9 mouse cellular contexts compared by ENCODE assay signal in the genomic region with DNA sequence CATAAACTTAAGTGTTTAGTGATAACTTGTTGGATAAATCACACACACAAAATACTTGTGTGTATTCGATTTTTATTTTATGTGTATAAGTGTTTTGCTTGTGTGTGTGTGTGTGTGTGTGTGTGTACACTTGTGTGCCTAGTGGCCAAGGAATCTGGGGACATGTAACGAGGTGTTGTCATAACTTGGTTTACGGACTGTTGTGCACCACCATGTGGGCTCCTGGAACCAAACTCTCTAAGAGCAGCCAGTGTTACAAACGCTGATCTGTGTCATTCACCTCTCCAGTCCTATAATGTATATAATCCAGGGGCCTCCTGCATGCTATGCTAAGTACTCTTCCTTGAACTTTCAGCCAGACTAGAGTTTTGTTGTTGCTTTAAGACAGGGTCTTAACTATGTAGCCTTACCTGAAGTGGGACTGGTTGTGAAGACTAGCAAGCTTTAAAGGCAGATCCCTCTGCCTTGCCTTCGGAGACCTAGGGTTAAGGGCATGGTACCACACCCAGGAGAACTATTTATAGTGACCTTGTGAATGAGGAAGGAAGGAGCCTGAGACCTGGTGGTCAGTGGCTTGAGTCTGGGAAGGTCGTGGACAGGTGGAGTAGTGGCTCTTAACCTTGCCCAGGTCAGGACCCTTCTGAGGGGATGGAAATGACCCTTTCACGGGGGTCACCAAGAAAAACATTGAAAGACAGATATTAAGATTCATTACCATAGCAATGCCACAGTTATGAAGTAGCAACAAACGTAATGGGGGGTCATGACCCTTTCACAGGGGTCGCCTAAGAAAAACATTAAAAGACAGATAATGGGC. TPM values are rescaled to one million over a fixed set of nuclear protein-coding genes. Genes with fewer than 3 reads are reported as not detected.
DNase-seq lines count a peak whose midpoint lies in the region; ATAC-seq and TF ChIP-seq lines count a peak whose summit lies in the region.
"Had no signal": no experiment of that assay in that cellular context is flagged by ENCODE, and none has a peak within 500 bp of the region (broad histone marks: within the 10 kb centered on the region; RNA-seq: fewer than 3 reads in every experiment).

No protein-coding gene starts in this region.

- H3K36me3 ChIP-seq in midbrain, embryonic 10.5 days: peaks cover 64% of the 10 kb centered on the region
- peaks cover 10% of the 10 kb centered on the region; the same call in 1 of the 2 replicates for H3K36me3 ChIP-seq in midbrain, embryonic 15.5 days (replicated peaks)
- peaks cover 66% of the 10 kb centered on the region for H3K36me3 ChIP-seq in limb, embryonic 10.5 days
- H3K36me3 ChIP-seq in stomach, embryonic 15.5 days: peaks cover 32% of the 10 kb centered on the region

- H3K27ac ChIP-seq in midbrain, embryonic 10.5 days (replicated peaks): 0 out of 2 replicates have a peak overlapping the region, but pooled peaks have one; percentile 98
- no peak overlapping the region for H3K27ac ChIP-seq in midbrain, embryonic 15.5 days
- no peak overlapping the region for H3K27ac ChIP-seq in limb, embryonic 10.5 days
- no peak overlapping the region for H3K27ac ChIP-seq in stomach, embryonic 15.5 days
- no peak overlapping the region for H3K27ac ChIP-seq in layer of hippocampus, adult 2 months

- TF ChIP-seq CTCF in layer of hippocampus, adult 2 months (conservative IDR thresholded peaks at IDR 0.05): no peak

- 84% methylated on average over 9 of the region's 9 CpGs for WGBS in midbrain, embryonic 10.5 days
- WGBS in midbrain, embryonic 15.5 days: 79% methylated on average over 9 of the region's 9 CpGs
- WGBS in limb, embryonic 10.5 days: 74% methylated on average over 9 of the region's 9 CpGs
- 46% methylated on average over 9 of the region's 9 CpGs for WGBS in stomach, embryonic 15.5 days

- no peaks in the 10 kb centered on the region for H3K9me3 ChIP-seq in midbrain, embryonic 10.5 days (replicated peaks)
- H3K9me3 ChIP-seq in midbrain, embryonic 15.5 days: no peaks in the 10 kb centered on the region
- no peaks in the 10 kb centered on the region for H3K9me3 ChIP-seq in limb, embryonic 10.5 days (replicated peaks)
- H3K9me3 ChIP-seq in stomach, embryonic 15.5 days: no peaks in the 10 kb centered on the region

- intact Hi-C loops in gastrocnemius, postnatal 36 days (cut with DNase I): no loop called here

- peak overlapping the region; percentile 86 for H3K4me3 ChIP-seq in midbrain, embryonic 10.5 days
- H3K4me3 ChIP-seq in midbrain, embryonic 15.5 days: no peak overlapping the region
- peak overlapping the region; percentile 84 for H3K4me3 ChIP-seq in limb, embryonic 10.5 days
- H3K4me3 ChIP-seq in stomach, embryonic 15.5 days (replicated peaks): peak overlapping the region; percentile 71
- H3K4me3 ChIP-seq in layer of hippocampus, adult 2 months: no peak overlapping the region

- peaks cover 56% of the 10 kb centered on the region for H3K4me1 ChIP-seq in midbrain, embryonic 10.5 days
- H3K4me1 ChIP-seq in midbrain, embryonic 15.5 days: peaks cover 29% of the 10 kb centered on the region
- peaks cover 37% of the 10 kb centered on the region for H3K4me1 ChIP-seq in limb, embryonic 10.5 days
- H3K4me1 ChIP-seq in stomach, embryonic 15.5 days: peaks cover 32% of the 10 kb centered on the region

- no peaks in the 10 kb centered on the region for H3K27me3 ChIP-seq in midbrain, embryonic 10.5 days (ENCODE audit: low read depth, poor library complexity, severe bottlenecking)
- H3K27me3 ChIP-seq in midbrain, embryonic 15.5 days (replicated peaks): no peaks in the 10 kb centered on the region
- H3K27me3 ChIP-seq in limb, embryonic 10.5 days (ENCODE audit: low read depth, poor library complexity, severe bottlenecking): no peaks in the 10 kb centered on the region
- no peaks in the 10 kb centered on the region for H3K27me3 ChIP-seq in stomach, embryonic 15.5 days (replicated peaks)

- no peak overlapping the region for H3K4me2 ChIP-seq in midbrain, embryonic 15.5 days
- peak overlapping the region; percentile 90 for H3K4me2 ChIP-seq in stomach, embryonic 15.5 days

- peak; percentile 20 for DNase-seq in cerebellum, adult 9-11 months
- no peak for DNase-seq in cerebellum, adult 9-10 months
- no peak for DNase-seq in midbrain, embryonic 10.5 days (ENCODE audit: low spot score)
- DNase-seq in limb, embryonic 10.5 days (ENCODE audit: low spot score): no peak
- DNase-seq in layer of hippocampus, adult 2 months (ENCODE audit: low spot score in 2 of 2): no peak
- DNase-seq in gastrocnemius, postnatal 36 days: no peak
- DNase-seq: gastrocnemius, adult 2 months had no signal

- H3K9ac ChIP-seq in midbrain, embryonic 15.5 days: no peak overlapping the region; the same call in 1 of the 2 replicates
- 0 out of 2 replicates have a peak overlapping the region, but pooled peaks have one; percentile 2 for H3K9ac ChIP-seq in stomach, embryonic 15.5 days

- no peak for ATAC-seq in midbrain, embryonic 15.5 days (replicated peaks)
- no peak for ATAC-seq in stomach, embryonic 15.5 days (ENCODE audit: insufficient read depth, low FRiP score, low read depth)

RNA-seq across cellular contexts. Expression of gene Vars, which starts 2.4 kb away (rescaled TPM):
- 177 and 210 TPM in 2 replicates for polyA plus RNA-seq in midbrain, embryonic 10.5 days (2016; fragmentation: Nextera tagmentation; extraction: Ambion mirVana)
- polyA plus RNA-seq in midbrain, embryonic 15.5 days (2015; fragmentation: Nextera tagmentation; extraction: Ambion mirVana): 63.1 and 70.2 TPM in 2 replicates
- polyA plus RNA-seq in limb, embryonic 10.5 days (2016; fragmentation: Nextera tagmentation; extraction: Ambion mirVana): 222 and 267 TPM in 2 replicates
- polyA plus RNA-seq in stomach, embryonic 15.5 days (2015; fragmentation: Nextera tagmentation; extraction: Ambion mirVana): 119 and 124 TPM in 2 replicates
- 10 to 100 TPM; 48.2 to 55.1 TPM for total RNA-seq in layer of hippocampus, adult 2 months (2021)
- total RNA-seq in gastrocnemius, postnatal 36 days (2021): 10 to 100 TPM; 29.3 to 31.8 TPM

RNA-seq across cellular contexts. Expression of gene Vwa7, which starts 13.1 kb away (rescaled TPM):
- polyA plus RNA-seq in midbrain, embryonic 10.5 days (2016; fragmentation: Nextera tagmentation; extraction: Ambion mirVana): 0.19 and 0.28 TPM in 2 replicates
- polyA plus RNA-seq in midbrain, embryonic 15.5 days (2015; fragmentation: Nextera tagmentation; extraction: Ambion mirVana): 0.06 and 0.15 TPM in 2 replicates
- 0.15 and 0.23 TPM in 2 replicates for polyA plus RNA-seq in limb, embryonic 10.5 days (2016; fragmentation: Nextera tagmentation; extraction: Ambion mirVana)
- polyA plus RNA-seq in stomach, embryonic 15.5 days (2015; fragmentation: Nextera tagmentation; extraction: Ambion mirVana): 0.31 TPM in 2 replicates
- total RNA-seq in layer of hippocampus, adult 2 months (2021): under 1 TPM; 0.20 to 0.26 TPM
- 10 to 100 TPM; 11.3 to 12.8 TPM for total RNA-seq in gastrocnemius, postnatal 36 days (2021)

RNA-seq across cellular contexts. Expression of gene Lsm2, which starts 21.6 kb away (rescaled TPM):
- polyA plus RNA-seq in midbrain, embryonic 10.5 days (2016; fragmentation: Nextera tagmentation; extraction: Ambion mirVana): 307 and 337 TPM in 2 replicates
- 103 and 111 TPM in 2 replicates for polyA plus RNA-seq in midbrain, embryonic 15.5 days (2015; fragmentation: Nextera tagmentation; extraction: Ambion mirVana)
- 320 and 365 TPM in 2 replicates for polyA plus RNA-seq in limb, embryonic 10.5 days (2016; fragmentation: Nextera tagmentation; extraction: Ambion mirVana)
- polyA plus RNA-seq in stomach, embryonic 15.5 days (2015; fragmentation: Nextera tagmentation; extraction: Ambion mirVana): 175 and 182 TPM in 2 replicates
- 10 to 100 TPM; 15.9 to 21.8 TPM for total RNA-seq in layer of hippocampus, adult 2 months (2021)
- 10 to 100 TPM; 13.1 to 15.3 TPM for total RNA-seq in gastrocnemius, postnatal 36 days (2021)

RNA-seq across cellular contexts. Expression of gene Sapcd1, which starts 24.6 kb away (rescaled TPM):
- polyA plus RNA-seq in midbrain, embryonic 10.5 days (2016; fragmentation: Nextera tagmentation; extraction: Ambion mirVana): 7.1 and 7.7 TPM in 2 replicates
- 2.5 and 2.7 TPM in 2 replicates for polyA plus RNA-seq in midbrain, embryonic 15.5 days (2015; fragmentation: Nextera tagmentation; extraction: Ambion mirVana)
- polyA plus RNA-seq in limb, embryonic 10.5 days (2016; fragmentation: Nextera tagmentation; extraction: Ambion mirVana): 1.2 and 1.4 TPM in 2 replicates
- polyA plus RNA-seq in stomach, embryonic 15.5 days (2015; fragmentation: Nextera tagmentation; extraction: Ambion mirVana): 13.2 and 14.8 TPM in 2 replicates
- under 1 TPM in 1 of 2 experiments, not detected in 1; 0.67 TPM for total RNA-seq in layer of hippocampus, adult 2 months (2021)
- total RNA-seq in gastrocnemius, postnatal 36 days (2021): not detected
- total RNA-seq: gastrocnemius, adult 2 months had no signal

RNA-seq across cellular contexts. Expression of gene Hspa1l, which starts 30.7 kb away (rescaled TPM):
- polyA plus RNA-seq in midbrain, embryonic 10.5 days (2016; fragmentation: Nextera tagmentation; extraction: Ambion mirVana): 0.71 and 0.81 TPM in 2 replicates
- 1.2 and 1.5 TPM in 2 replicates for polyA plus RNA-seq in midbrain, embryonic 15.5 days (2015; fragmentation: Nextera tagmentation; extraction: Ambion mirVana)
- polyA plus RNA-seq in limb, embryonic 10.5 days (2016; fragmentation: Nextera tagmentation; extraction: Ambion mirVana): 0.58 and 0.85 TPM in 2 replicates
- polyA plus RNA-seq in stomach, embryonic 15.5 days (2015; fragmentation: Nextera tagmentation; extraction: Ambion mirVana): 0.49 and 0.89 TPM in 2 replicates
- total RNA-seq in layer of hippocampus, adult 2 months (2021): under 1 TPM; 0.44 to 0.49 TPM
- 10 to 100 TPM; 18.6 to 23.2 TPM for total RNA-seq in gastrocnemius, postnatal 36 days (2021)

Comparison
In these comparisons a context has a peak if more than half of its experiments do, and no peak if none do; other contexts are left out.
1. H3K4me3 ChIP-seq: peak in midbrain, embryonic 10.5 days (single experiment), limb, embryonic 10.5 days (single experiment) and stomach, embryonic 15.5 days (single experiment); none in midbrain, embryonic 15.5 days (single experiment) and layer of hippocampus, adult 2 months (single experiment).